Mouse (Mus musculus) erythroblast, embryonic 14.5 days (primary cell): Measurements from ENCODE around the gene Arl6ip1.

Experiments
- GATA1 ChIP-seq: IDR thresholded peaks from 2 replicates; pipeline ENCODE4 v1.6.1; 2012; ENCODE audit warnings: low read length, inconsistent platforms, mixed read lengths
- TAL1 ChIP-seq: IDR thresholded peaks from 3 replicates; pipeline ENCODE4 v1.6.1; 2012; ENCODE audit warnings: low read length, inconsistent platforms, mixed read lengths

- TF ChIP-seq GATA1 (no peak), TAL1 (no peak)
Measured at GRCm38 (mm10) chr7:118115533-118115876, 14.0 kb downstream of the Arl6ip1 start.
